Mouse (Mus musculus) heart, postnatal 25 days (tissue): ENCODE measurements around the gene Marco. TPM values are rescaled to one million over a fixed set of nuclear protein-coding genes. Genes with fewer than 3 reads are reported as not detected.

ENCODE experiments used
- DNase-seq: peaks from one replicate; pipeline ENCODE4 v3.0.0; 2022; ENCODE audit warnings: low spot score
- intact Hi-C: fragments of 180-260 bp; cut with DNase I; formaldehyde crosslinking; loops from one replicate; pipeline ENCODE4 v1.15.1; 2025
- total RNA-seq, 2 experiments: library from RNA; stranded (reverse); gene quantifications; 2 replicates each; pipeline ENCODE4 v1.2.3; 2021

The Marco gene
- total RNA-seq, 2 experiments from 2014 or later = 0.14 TPM; not detected in 1

GRCm38 (mm10) chr1:120449662-120450061 is 55.2 kb downstream of the Marco start:
- intact Hi-C loops = no loop called here
- no peak for DNase-seq

- no peak for DNase-seq
- intact Hi-C loops = no loop called here
Measured at GRCm38 (mm10) chr1:120443228-120443639, 61.6 kb downstream of the Marco start.

GRCm38 (mm10) chr1:120441587-120441986 is 63.2 kb downstream of the Marco start:
- no peak for DNase-seq
- intact Hi-C loops = no loop called here

GRCm38 (mm10) chr1:120435591-120435990 is 69.2 kb downstream of the Marco start:
- intact Hi-C loops = no loop called here
- DNase-seq = no peak

- DNase-seq = no peak
- intact Hi-C loops = no loop called here
Measured at GRCm38 (mm10) chr1:120430171-120430570, 74.7 kb downstream of the Marco start.

GRCm38 (mm10) chr1:120425587-120425986 is 79.2 kb downstream of the Marco start:
- no peak for DNase-seq
- intact Hi-C loops = no loop called here

Other genes starting within 250 kb of the Marco start
- gene Steap3, start 232.3 kb downstream of the Marco start, total RNA-seq = 10 to 100 TPM; 26.8 to 35.9 TPM
- gene C1ql2, start 164.4 kb downstream of the Marco start, total RNA-seq = not detected
- gene En1, start 97.4 kb upstream of the Marco start, total RNA-seq = not detected